Mouse (Mus musculus) midbrain, embryonic 16.5 days (tissue): ENCODE results near the gene Pde4dip. TPM values are rescaled to one million over a fixed set of nuclear protein-coding genes. Genes with fewer than 3 reads are reported as not detected.

Source experiments
- ATAC-seq: fragments of 200-750 bp; cut with Nextera tagmentation; 2 replicates; pipeline ENCODE4 v1.8.0; 2017; ENCODE audit warnings: moderate TSS enrichment
- H3K27ac ChIP-seq: fragments of 300-500 bp; sonication (generic); 2 replicates; pipeline ENCODE4 v1.5.1; 2014; ENCODE audit warnings: mild to moderate bottlenecking, low read length, mixed read lengths
- H3K27me3 ChIP-seq: fragments of 300-500 bp; sonication (generic); 2 replicates; pipeline ENCODE4 v1.6.1; 2014; ENCODE audit warnings: low read depth, low read length, mixed read lengths; ENCODE audit not compliant: control insufficient read depth, insufficient read depth
- H3K36me3 ChIP-seq: fragments of 300-500 bp; sonication (generic); 2 replicates; pipeline ENCODE4 v1.6.1; 2014; ENCODE audit warnings: mild to moderate bottlenecking, low read length, moderate library complexity, mixed read lengths; ENCODE audit not compliant: control insufficient read depth, insufficient read depth
- H3K4me1 ChIP-seq: fragments of 300-500 bp; sonication (generic); 2 replicates; pipeline ENCODE4 v1.6.1; 2014; ENCODE audit warnings: mild to moderate bottlenecking, low read length, mixed read lengths; ENCODE audit not compliant: control insufficient read depth, insufficient read depth
- H3K4me2 ChIP-seq: fragments of 300-500 bp; sonication (generic); 2 replicates; pipeline ENCODE4 v1.6.1; 2014; ENCODE audit warnings: mild to moderate bottlenecking, low read length, mixed read lengths
- H3K4me3 ChIP-seq: fragments of 300-500 bp; sonication (generic); 2 replicates; pipeline ENCODE4 v1.5.1; 2014; ENCODE audit warnings: low read depth, mild to moderate bottlenecking, low read length, moderate library complexity, mixed read lengths
- H3K9ac ChIP-seq: fragments of 300-500 bp; sonication (generic); 2 replicates; pipeline ENCODE4 v1.6.1; 2014; ENCODE audit warnings: low read depth, low read length, mixed read lengths
- H3K9me3 ChIP-seq: fragments of 300-500 bp; sonication (generic); replicated peaks from 2 replicates; pipeline ENCODE4 v1.6.1; 2014; ENCODE audit warnings: mild to moderate bottlenecking, low read length, mixed read lengths; ENCODE audit not compliant: control insufficient read depth, poor library complexity, severe bottlenecking
- WGBS: fragments of 180-500 bp; shearing (Covaris S2); extraction: QIAGEN DNeasy Blood & Tissue Kit; methylation state at CpG from one replicate; pipeline ENCODE4 v1.1.7; 2014; 5-methylcytosine and 5-hydroxymethylcytosine counted together
- polyA plus RNA-seq: library from polyadenylated mRNA; unstranded; fragments of >200 nt; fragmentation: Nextera tagmentation; extraction: Ambion mirVana; gene quantifications from 2 replicates; pipeline ENCODE4 v1.2.1, GENCODE M21; 2015

Gene Pde4dip
- polyA plus RNA-seq, 1 experiment from 2014 or later: 67.5 TPM

DNA sequence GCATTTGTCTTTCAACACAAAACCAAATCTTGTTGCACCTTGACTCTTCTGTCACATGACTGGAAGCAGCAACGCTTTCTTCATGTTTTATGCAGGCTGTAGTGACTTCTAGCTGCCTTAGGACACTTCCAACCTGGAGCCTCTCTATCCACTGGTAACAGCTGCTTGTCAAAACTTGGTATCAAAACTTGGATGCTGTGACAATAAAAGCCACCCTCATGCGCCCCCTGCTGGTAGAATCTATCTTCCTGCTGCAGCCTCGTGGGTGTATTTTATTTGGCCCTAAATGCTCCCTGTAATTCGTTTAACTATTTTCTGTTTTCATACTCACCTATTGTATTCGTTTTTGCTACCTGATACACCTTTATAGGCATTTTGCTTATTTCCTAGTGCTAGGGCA, 9.3 kb downstream of the Pde4dip start:
- WGBS: 14% methylated on average over 5 of the region's 5 CpGs
- no peaks in the 10 kb centered on the region for H3K36me3 ChIP-seq
- H3K27me3 ChIP-seq: no peaks in the 10 kb centered on the region
- no peaks in the 10 kb centered on the region for H3K9me3 ChIP-seq
- H3K4me3 ChIP-seq: no peak overlapping the region
- H3K4me2 ChIP-seq: no peak overlapping the region
- ATAC-seq: no peak
- no peak overlapping the region for H3K27ac ChIP-seq
- H3K4me1 ChIP-seq: no peaks in the 10 kb centered on the region
- no peak overlapping the region for H3K9ac ChIP-seq

DNA sequence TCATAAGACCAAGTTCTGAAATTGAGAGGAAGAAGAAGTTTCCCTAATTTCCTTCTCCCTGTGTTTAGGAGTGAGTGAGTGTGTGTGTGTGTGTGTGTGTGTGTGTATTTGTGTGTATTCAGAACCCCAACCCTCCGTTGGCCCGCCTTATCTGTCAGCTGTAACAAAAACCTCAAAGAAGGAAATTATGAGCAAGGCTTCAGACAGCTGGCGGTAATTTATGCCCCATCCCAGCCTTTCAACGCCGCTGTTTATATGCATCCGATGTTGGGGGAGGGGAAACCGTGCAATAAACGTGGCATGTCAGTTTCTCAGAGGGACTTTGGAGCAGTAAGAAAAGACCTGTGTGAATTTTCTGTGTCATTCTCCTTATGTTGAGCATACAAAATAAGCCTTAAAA, 12.2 kb downstream of the Pde4dip start:
- Histone ChIP-seq H3K4me3 (no peak overlapping the region), H3K36me3 (no peaks in the 10 kb centered on the region), H3K4me1 (no peaks in the 10 kb centered on the region), H3K4me2 (no peak overlapping the region), H3K9ac (no peak overlapping the region), H3K27ac (no peak overlapping the region), H3K9me3 (no peaks in the 10 kb centered on the region), H3K27me3 (no peaks in the 10 kb centered on the region)
- WGBS: 36% methylated on average over 8 of the region's 8 CpGs
- no peak for ATAC-seq

DNA sequence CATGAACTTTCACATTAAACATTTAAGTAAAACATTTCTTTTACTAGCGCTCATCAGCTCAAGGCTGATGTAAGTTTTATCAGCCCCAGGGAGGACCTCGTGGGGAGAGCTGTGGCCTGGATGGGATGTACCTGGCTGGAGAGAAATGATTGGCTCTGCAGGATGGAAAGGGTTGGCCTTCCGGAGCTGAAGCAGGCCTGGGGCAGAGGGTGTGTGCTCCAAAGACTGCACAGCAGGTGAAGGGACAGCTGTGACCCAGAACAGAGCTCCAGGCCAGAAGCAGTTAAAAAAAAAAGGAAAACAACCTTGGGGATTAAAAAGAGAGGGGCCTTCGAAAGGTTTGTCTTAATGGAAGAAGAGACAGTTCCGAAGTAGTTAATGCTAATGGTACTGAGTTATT, 13.7 kb downstream of the Pde4dip start:
- ATAC-seq: no peak
- no peaks in the 10 kb centered on the region for H3K9me3 ChIP-seq
- H3K4me1 ChIP-seq: no peaks in the 10 kb centered on the region
- no peaks in the 10 kb centered on the region for H3K36me3 ChIP-seq
- no peak overlapping the region for H3K27ac ChIP-seq
- no peak overlapping the region for H3K9ac ChIP-seq
- H3K4me2 ChIP-seq: no peak overlapping the region
- H3K4me3 ChIP-seq: no peak overlapping the region
- no peaks in the 10 kb centered on the region for H3K27me3 ChIP-seq
- 18% methylated on average over 5 of the region's 5 CpGs for whole genome bisulfite sequencing

DNA sequence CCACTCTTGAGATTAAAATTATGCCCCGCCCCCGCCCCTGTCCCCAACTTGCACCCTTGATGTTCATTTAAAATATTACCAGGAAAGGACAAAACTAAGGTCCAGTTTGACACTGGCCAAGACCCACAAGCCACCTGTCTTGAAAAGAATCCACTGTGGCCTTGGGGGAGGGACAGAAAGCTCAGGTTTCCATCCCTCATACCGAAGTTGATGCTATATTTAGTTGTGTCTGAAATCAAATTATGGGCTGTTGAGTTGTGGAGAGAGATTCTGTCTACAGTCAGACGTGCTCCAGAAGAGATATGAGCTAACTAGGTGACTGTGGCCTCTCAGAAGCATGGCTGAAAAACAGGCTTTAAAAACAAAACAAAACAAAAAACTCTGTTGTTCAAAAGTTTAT, 18.8 kb downstream of the Pde4dip start:
- Histone ChIP-seq H3K4me3 (no peak overlapping the region), H3K36me3 (no peaks in the 10 kb centered on the region), H3K27ac (no peak overlapping the region), H3K4me2 (no peak overlapping the region), H3K9me3 (no peaks in the 10 kb centered on the region), H3K27me3 (peaks cover 4% of the 10 kb centered on the region), H3K9ac (no peak overlapping the region), H3K4me1 (peaks cover 10% of the 10 kb centered on the region)
- ATAC-seq: no peak
- WGBS: 86% methylated on average over 4 of the region's 4 CpGs

DNA sequence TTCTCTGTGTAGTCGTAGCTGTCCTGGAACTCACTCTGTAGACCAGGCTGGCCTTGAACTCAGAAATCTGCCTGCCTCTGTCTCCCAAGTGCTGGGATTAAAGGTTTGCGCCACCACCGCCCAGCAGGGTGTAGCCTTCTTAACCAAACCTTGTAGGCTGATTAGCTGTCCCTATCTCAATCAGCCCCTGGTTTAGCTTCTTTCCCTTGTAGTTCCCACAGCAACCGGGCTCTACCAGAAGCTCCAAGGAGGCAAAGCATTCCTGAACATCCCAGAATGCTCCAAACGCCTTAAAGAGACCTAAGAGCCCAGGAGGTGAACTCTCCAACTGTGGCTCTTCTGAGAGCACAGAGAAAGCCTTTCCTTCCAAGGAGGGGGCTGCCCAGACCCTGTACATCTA, 19.8 kb downstream of the Pde4dip start:
- no peak for ATAC-seq
- 45% methylated on average over 5 of the region's 5 CpGs for WGBS

DNA sequence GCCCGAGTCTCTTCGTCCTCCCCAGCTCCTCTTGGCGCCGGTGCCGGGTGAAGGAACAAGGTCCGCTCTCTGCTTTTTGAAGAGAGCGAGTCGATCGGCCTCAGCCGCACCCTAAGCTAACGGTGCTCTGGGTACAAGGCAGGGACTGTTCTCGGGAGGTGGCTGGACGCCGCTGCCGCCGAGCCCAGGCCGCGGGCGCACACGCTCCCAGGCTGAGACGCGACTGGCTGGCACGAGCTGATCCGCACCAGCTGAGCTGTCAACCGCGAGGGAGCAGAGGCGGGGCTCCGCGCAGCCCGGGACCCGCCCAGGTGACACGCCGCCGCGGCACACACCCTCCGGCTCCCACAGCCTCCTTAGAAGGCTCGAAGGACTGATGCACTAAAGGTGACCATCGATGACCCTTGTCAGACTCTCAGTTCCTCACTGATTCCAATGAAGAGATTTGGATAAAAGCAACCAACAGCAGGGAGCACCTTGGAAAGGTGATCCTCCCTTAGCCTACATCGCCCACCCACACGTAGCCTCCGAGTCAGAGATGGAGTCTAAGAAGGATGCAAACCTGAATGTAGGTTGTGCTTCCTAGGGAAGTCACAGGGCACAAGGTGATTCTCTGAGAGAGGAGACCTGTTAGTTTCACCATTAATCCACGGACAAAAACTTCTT, 20.4 kb downstream of the Pde4dip start:
- peak overlapping the region; percentile 78 for H3K9ac ChIP-seq
- H3K4me2 ChIP-seq: peak overlapping the region; percentile 92
- H3K36me3 ChIP-seq: no peaks in the 10 kb centered on the region
- 3% methylated on average over 42 of the region's 42 CpGs for WGBS
- peak overlapping the region; percentile 7; the same call in 1 of the 2 replicates for H3K27ac ChIP-seq
- H3K4me1 ChIP-seq: peaks cover 10% of the 10 kb centered on the region
- ATAC-seq: peak; percentile 93
- no peaks in the 10 kb centered on the region for H3K9me3 ChIP-seq
- peak overlapping the region; percentile 64 for H3K4me3 ChIP-seq
- H3K27me3 ChIP-seq: peaks cover 4% of the 10 kb centered on the region

More for the DNA sequence above, 19.8 kb downstream of the Pde4dip start:
- H3K4me3 ChIP-seq: no peak overlapping the region
- H3K4me2 ChIP-seq: no peak overlapping the region
- H3K27me3 ChIP-seq: peaks cover 4% of the 10 kb centered on the region
- H3K27ac ChIP-seq: no peak overlapping the region
- H3K9ac ChIP-seq: no peak overlapping the region
- H3K9me3 ChIP-seq: no peaks in the 10 kb centered on the region
- peaks cover 10% of the 10 kb centered on the region for H3K4me1 ChIP-seq
- no peaks in the 10 kb centered on the region for H3K36me3 ChIP-seq

DNA sequence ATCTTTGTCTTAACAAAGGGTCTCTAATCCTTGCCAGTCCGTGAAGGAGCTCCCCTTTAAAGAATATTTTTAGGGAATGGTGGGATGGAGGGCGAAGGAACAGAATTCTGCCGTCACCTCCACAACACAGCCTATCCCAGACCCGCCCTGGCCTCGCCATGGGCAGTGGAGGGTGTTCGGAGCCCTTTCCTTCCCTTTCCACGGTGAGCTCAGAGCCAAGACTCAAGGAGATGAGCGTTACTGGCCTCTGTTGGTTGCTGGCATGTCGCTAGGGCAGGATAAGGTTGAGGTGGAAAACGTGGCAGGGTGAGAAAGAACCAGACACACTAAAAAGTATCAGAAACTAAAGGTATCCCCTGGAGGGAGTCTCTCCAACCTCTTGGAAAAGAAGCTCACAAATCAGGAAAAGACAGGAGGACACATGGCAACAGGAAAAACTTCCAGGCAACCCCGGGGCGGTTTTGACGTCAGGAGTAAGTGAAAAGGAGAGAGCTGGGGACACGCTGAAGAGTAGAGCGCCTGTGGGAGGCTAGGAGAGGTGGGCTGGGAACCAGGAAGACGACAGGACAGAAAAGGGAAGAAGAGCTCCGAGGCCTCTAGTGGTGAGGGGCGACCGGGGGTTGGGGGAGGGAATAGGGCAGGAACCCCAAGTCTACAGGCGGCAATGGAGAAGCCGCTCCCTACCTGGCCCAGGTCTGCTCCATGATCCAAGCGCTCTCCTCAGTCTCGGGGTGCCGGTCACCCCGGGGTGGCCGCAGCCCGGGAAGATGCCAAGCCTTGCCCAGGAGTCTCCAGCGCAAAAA, 21.1 kb downstream of the Pde4dip start:
- peak overlapping the region; percentile 92 for H3K4me2 ChIP-seq
- peak overlapping the region; percentile 64 for H3K4me3 ChIP-seq
- peak overlapping the region; percentile 78 for H3K9ac ChIP-seq
- 1% methylated on average over 28 of the region's 28 CpGs for WGBS
- H3K9me3 ChIP-seq: no peaks in the 10 kb centered on the region
- peak; percentile 76 for ATAC-seq
- H3K27me3 ChIP-seq: peaks cover 4% of the 10 kb centered on the region
- H3K4me1 ChIP-seq: peaks cover 10% of the 10 kb centered on the region
- H3K27ac ChIP-seq: peak overlapping the region; percentile 7; the same call in 1 of the 2 replicates
- H3K36me3 ChIP-seq: no peaks in the 10 kb centered on the region

DNA sequence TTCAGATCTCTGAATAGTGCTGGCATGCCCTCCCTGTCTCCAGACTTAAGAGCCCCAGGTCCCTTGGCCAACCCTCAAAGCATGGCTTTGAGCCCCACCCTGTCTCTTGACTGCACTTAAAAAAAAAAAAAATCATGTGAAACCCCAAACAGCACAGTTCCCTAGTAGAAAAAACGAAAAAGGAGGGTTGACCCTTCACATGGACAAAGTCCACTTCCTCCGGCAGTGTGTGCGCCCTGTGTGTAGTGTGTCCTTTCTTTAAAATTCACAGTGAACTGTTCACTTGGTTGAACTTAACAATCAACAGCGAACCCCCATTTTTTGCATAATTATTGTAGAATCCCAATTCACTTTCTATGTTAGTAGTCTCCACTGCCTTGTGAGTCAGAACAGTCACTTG, 21.8 kb downstream of the Pde4dip start:
- 61% methylated on average over 4 of the region's 4 CpGs for WGBS

DNA sequence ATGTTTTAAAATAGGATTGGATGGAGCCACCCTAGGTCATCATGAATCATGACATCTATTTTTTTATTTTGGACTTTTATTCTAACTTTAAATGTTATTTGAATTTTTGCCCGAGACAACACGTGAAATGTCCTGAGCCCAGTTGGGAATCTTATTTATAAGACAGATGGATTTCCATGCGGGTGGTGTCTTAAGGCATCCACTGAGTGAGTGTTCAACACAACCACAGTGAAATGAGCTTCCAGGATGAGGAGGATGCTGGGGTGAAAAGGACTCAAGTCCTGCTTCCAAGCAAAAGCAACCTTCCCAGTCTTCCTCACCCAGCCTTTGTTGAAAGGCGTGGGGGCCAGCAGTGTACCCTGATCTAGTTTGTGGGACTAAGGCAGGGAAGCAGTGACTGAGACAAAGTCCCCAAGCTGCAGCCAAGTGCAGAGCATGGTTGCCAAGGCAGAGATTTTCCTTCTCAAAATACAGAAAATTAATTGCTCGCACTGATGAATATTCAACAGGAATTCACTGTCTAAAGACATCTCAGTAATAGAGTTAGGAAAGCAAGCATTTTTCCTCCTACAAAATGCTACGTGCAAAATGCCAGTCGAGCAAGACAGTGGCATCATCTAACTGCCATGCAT, 27.6 kb downstream of the Pde4dip start:
- WGBS: 86% methylated on average over 7 of the region's 7 CpGs
- H3K27me3 ChIP-seq: no peaks in the 10 kb centered on the region
- no peaks in the 10 kb centered on the region for H3K36me3 ChIP-seq
- no peak for ATAC-seq
- H3K27ac ChIP-seq: no peak overlapping the region
- H3K4me1 ChIP-seq: no peaks in the 10 kb centered on the region
- H3K4me3 ChIP-seq: no peak overlapping the region
- H3K9me3 ChIP-seq: no peaks in the 10 kb centered on the region
- H3K9ac ChIP-seq: no peak overlapping the region
- no peak overlapping the region for H3K4me2 ChIP-seq

More for the DNA sequence above, 21.8 kb downstream of the Pde4dip start:
- no peak for ATAC-seq
- H3K4me1 ChIP-seq: peaks cover 10% of the 10 kb centered on the region
- H3K27ac ChIP-seq: no peak overlapping the region
- peak overlapping the region; percentile 92 for H3K4me2 ChIP-seq
- H3K27me3 ChIP-seq: peaks cover 4% of the 10 kb centered on the region
- H3K4me3 ChIP-seq: peak overlapping the region; percentile 64; the same call in 1 of the 2 replicates
- H3K9ac ChIP-seq: no peak overlapping the region
- H3K9me3 ChIP-seq: no peaks in the 10 kb centered on the region
- H3K36me3 ChIP-seq: no peaks in the 10 kb centered on the region
